Mouse (Mus musculus): ENCODE measurements around the gene Tbx21. TPM values are rescaled to one million over a fixed set of nuclear protein-coding genes. Genes with fewer than 3 reads are reported as not detected.
A peak's percentile ranks its signal among the peaks of the same experiment; 100 is the strongest.

Tbx21 gene
- polyA plus RNA-seq, 1 experiment from 2014 or later: not detected

GRCm38 (mm10) chr11:97069770-97070169 lies 45.4 kb downstream of the Tbx21 start:
- Histone ChIP-seq H3K4me3 (ENCODE audit: low read depth, low read length) (no peak overlapping the region), H3K9me3 (ENCODE audit: low read depth, low read length) (no peaks in the 10 kb centered on the region), H3K36me3 (ENCODE audit: insufficient read depth) (peaks cover 15% of the 10 kb centered on the region), H3K4me2 (no peak overlapping the region), H3K4me1 (ENCODE audit: insufficient read depth) (no peaks in the 10 kb centered on the region), H3K27ac (ENCODE audit: low read depth) (no peak overlapping the region), H3K9ac (no peak overlapping the region), H3K27me3 (ENCODE audit: insufficient read depth, low read length) (no peaks in the 10 kb centered on the region)
- 71% methylated on average over 2 of the region's 2 CpGs for WGBS
- ATAC-seq (ENCODE audit: insufficient read depth) (no peak), DNase-seq (no peak)
- no peak for TF ChIP-seq CTCF (IDR thresholded peaks at IDR 0.05; ENCODE audit: low read depth)

GRCm38 (mm10) chr11:97069333-97069732 lies 45.8 kb downstream of the Tbx21 start:
- Histone ChIP-seq H3K4me3 (ENCODE audit: low read depth, low read length) (no peak overlapping the region), H3K4me1 (ENCODE audit: insufficient read depth) (no peaks in the 10 kb centered on the region), H3K9me3 (ENCODE audit: low read depth, low read length) (no peaks in the 10 kb centered on the region), H3K27me3 (ENCODE audit: insufficient read depth, low read length) (no peaks in the 10 kb centered on the region), H3K4me2 (no peak overlapping the region), H3K27ac (ENCODE audit: low read depth) (no peak overlapping the region), H3K9ac (no peak overlapping the region), H3K36me3 (ENCODE audit: insufficient read depth) (peaks cover 15% of the 10 kb centered on the region)
- DNase-seq: no peak
- 46% methylated on average over 1 of the region's 1 CpGs for WGBS
- no peak for TF ChIP-seq CTCF (IDR thresholded peaks at IDR 0.05; ENCODE audit: low read depth)
- ATAC-seq (ENCODE audit: insufficient read depth): no peak

DNA sequence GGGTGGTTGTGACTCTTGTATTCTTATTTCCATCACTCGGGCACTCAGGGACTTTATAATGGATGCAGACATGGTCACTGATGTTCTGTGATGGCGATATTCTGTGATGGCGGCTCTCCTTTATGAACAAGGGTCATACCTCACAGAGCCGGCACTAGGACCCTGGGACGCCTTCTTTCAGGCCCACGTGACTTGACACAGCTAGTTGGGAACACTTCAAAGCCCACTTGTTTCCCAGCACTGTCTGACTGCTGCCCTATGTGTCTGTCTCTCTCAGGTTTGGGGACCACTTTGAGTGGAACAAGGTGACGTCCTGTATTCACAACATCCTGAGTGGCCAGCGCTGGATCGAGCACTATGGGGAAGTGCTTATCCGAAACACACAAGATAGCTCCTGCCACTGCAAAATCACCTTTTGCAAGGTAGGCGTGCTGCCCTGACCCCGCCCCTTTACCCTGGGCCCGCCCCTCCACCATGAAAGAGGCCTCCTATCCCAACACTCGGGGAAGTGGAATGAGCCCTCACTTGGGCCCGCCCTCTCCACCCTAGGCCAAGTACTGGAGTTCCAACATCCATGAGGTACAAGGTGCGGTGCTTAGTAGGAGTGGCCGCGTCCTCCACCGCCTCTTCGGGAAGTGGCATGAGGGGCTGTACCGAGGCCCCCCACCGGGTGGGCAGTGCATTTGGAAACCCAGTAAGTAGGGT lies 48.3 kb downstream of the Tbx21 start:
- no peak overlapping the region for H3K27ac ChIP-seq (ENCODE audit: low read depth)
- no peaks in the 10 kb centered on the region for H3K4me1 ChIP-seq (ENCODE audit: insufficient read depth)
- H3K9me3 ChIP-seq (ENCODE audit: low read depth, low read length): no peaks in the 10 kb centered on the region
- no peaks in the 10 kb centered on the region for H3K27me3 ChIP-seq (ENCODE audit: insufficient read depth, low read length)
- H3K4me3 ChIP-seq (ENCODE audit: low read depth, low read length): no peak overlapping the region
- peaks cover 15% of the 10 kb centered on the region for H3K36me3 ChIP-seq (ENCODE audit: insufficient read depth)
- 0 out of 2 replicates have a peak, but pooled peaks have one; percentile 14 for ATAC-seq (ENCODE audit: insufficient read depth)
- no peak for DNase-seq
- WGBS: 48% methylated on average over 22 of the region's 22 CpGs
- H3K4me2 ChIP-seq: no peak overlapping the region
- TF ChIP-seq CTCF (IDR thresholded peaks at IDR 0.05; ENCODE audit: low read depth): no peak
- no peak overlapping the region for H3K9ac ChIP-seq

GRCm38 (mm10) chr11:97065538-97066295 lies 49.4 kb downstream of the Tbx21 start:
- DNase-seq (no peak), ATAC-seq (ENCODE audit: insufficient read depth) (no peak)
- WGBS: 76% methylated on average over 12 of the region's 12 CpGs

GRCm38 (mm10) chr11:97063921-97064295 lies 51.2 kb downstream of the Tbx21 start:
- Histone ChIP-seq H3K36me3 (ENCODE audit: insufficient read depth) (peaks cover 39% of the 10 kb centered on the region), H3K4me1 (ENCODE audit: insufficient read depth) (no peaks in the 10 kb centered on the region), H3K9ac (no peak overlapping the region), H3K9me3 (ENCODE audit: low read depth, low read length) (no peaks in the 10 kb centered on the region), H3K4me3 (ENCODE audit: low read depth, low read length) (no peak overlapping the region), H3K27me3 (ENCODE audit: insufficient read depth, low read length) (no peaks in the 10 kb centered on the region), H3K27ac (ENCODE audit: low read depth) (no peak overlapping the region), H3K4me2 (no peak overlapping the region)
- peak; percentile 32; the same call in 1 of the 2 replicates for TF ChIP-seq CTCF (IDR thresholded peaks at IDR 0.05; ENCODE audit: low read depth)
- DNase-seq (no peak), ATAC-seq (ENCODE audit: insufficient read depth) (no peak)
- 82% methylated on average over 3 of the region's 3 CpGs for WGBS

More at GRCm38 (mm10) chr11:97065538-97066295, 49.4 kb downstream of the Tbx21 start:
- TF ChIP-seq CTCF (IDR thresholded peaks at IDR 0.05; ENCODE audit: low read depth): no peak
- Histone ChIP-seq H3K9ac (no peak overlapping the region), H3K27me3 (ENCODE audit: insufficient read depth, low read length) (no peaks in the 10 kb centered on the region), H3K9me3 (ENCODE audit: low read depth, low read length) (no peaks in the 10 kb centered on the region), H3K36me3 (ENCODE audit: insufficient read depth) (peaks cover 25% of the 10 kb centered on the region), H3K27ac (ENCODE audit: low read depth) (no peak overlapping the region), H3K4me1 (ENCODE audit: insufficient read depth) (no peaks in the 10 kb centered on the region), H3K4me3 (ENCODE audit: low read depth, low read length) (no peak overlapping the region), H3K4me2 (no peak overlapping the region)

- Histone ChIP-seq H3K4me3 (ENCODE audit: low read depth, low read length) (no peak overlapping the region), H3K27ac (ENCODE audit: low read depth) (no peak overlapping the region; the same call in 1 of the 2 replicates), H3K4me1 (ENCODE audit: insufficient read depth) (no peaks in the 10 kb centered on the region), H3K9ac (no peak overlapping the region), H3K36me3 (ENCODE audit: insufficient read depth) (peaks cover 40% of the 10 kb centered on the region), H3K27me3 (ENCODE audit: insufficient read depth, low read length) (no peaks in the 10 kb centered on the region), H3K4me2 (no peak overlapping the region; the same call in 1 of the 2 replicates), H3K9me3 (ENCODE audit: low read depth, low read length) (no peaks in the 10 kb centered on the region)
- WGBS: 63% methylated on average over 9 of the region's 9 CpGs
- TF ChIP-seq CTCF (IDR thresholded peaks at IDR 0.05; ENCODE audit: low read depth): no peak
- DNase-seq: no peak
- no peak for ATAC-seq (ENCODE audit: insufficient read depth)
These were observed 51.7 kb downstream of the Tbx21 start for GRCm38 (mm10) chr11:97063274-97063920.
